Mouse (Mus musculus): ENCODE measurements around the gene Dlg1. TPM values are rescaled to one million over a fixed set of nuclear protein-coding genes. Genes with fewer than 3 reads are reported as not detected.

Dlg1 gene
- polyA plus RNA-seq, 1 experiment: 24.6 TPM

DNA sequence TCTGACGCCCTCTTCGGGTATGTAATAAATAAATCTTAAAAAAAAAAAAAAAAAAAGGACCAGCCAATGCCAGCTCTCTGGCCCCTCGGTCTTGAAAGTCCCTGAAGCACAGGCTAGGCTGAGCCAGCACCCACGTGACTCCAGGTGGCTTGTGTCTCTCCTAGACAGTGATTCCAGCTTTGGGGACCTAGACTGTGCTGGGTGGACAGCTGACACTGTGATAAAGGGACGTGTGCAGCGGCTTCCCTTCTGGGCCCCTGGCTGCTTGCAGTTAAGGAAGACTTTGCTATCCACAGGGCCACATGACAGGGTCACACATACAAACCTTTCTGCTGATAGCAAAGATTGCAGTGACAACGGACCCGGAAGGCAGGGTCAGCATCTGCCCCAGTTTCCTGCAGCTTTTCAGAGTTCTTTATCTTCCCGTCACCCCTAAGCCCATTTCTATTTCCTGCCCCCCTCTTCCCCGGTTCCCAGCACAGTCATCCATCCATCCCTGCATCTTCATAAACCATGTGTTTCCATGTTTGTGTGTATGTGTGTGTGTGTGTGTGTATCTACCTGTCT, 247.1 kb downstream of the Dlg1 start:
- WGBS: 45% methylated on average over 10 of the region's 10 CpGs
- H3K36me3 ChIP-seq (ENCODE audit: control insufficient read depth, insufficient read depth, low read length): no peaks in the 10 kb centered on the region
- peak; percentile 10 for DNase-seq
- no peak overlapping the region for H3K27ac ChIP-seq (ENCODE audit: insufficient read depth, low read depth, low read length)
- H3K4me1 ChIP-seq (ENCODE audit: control insufficient read depth, insufficient read depth, low read length): no peaks in the 10 kb centered on the region
- H3K4me3 ChIP-seq (ENCODE audit: insufficient read depth, low read depth, low read length): no peak overlapping the region
- H3K27me3 ChIP-seq (replicated peaks; ENCODE audit: control insufficient read depth, insufficient read depth, low read length): no peaks in the 10 kb centered on the region
- no peak for TF ChIP-seq POLR2A (IDR thresholded peaks at IDR 0.05; ENCODE audit: low read depth, low read length)
- TF ChIP-seq CTCF (conservative IDR thresholded peaks at IDR 0.05; ENCODE audit: insufficient read depth, insufficient read length, low read depth, low read length): no peak

DNA sequence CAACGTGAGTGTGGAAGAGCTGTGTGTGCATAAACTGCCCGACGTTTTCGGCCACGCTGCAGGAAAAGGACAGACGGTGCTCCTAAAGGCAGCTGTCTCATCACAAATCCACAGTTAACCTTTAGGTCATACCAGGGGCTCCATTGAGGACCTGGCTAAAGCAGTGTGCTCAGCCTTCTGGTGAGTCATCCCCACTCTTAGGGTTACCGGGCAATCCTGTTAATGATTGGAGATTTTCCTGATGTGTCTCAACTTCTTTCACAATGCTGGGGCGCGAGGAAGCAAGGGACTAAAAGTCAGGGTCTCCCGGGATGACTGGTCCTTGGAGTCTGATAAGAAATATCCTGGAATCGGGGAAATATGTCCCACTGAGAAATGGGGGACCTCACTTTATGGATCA, 254.5 kb downstream of the Dlg1 start:
- TF ChIP-seq POLR2A (IDR thresholded peaks at IDR 0.05; ENCODE audit: low read depth, low read length) (no peak), CTCF (conservative IDR thresholded peaks at IDR 0.05; ENCODE audit: insufficient read depth, insufficient read length, low read depth, low read length) (no peak)
- Histone ChIP-seq H3K36me3 (ENCODE audit: control insufficient read depth, insufficient read depth, low read length) (no peaks in the 10 kb centered on the region), H3K4me1 (ENCODE audit: control insufficient read depth, insufficient read depth, low read length) (peaks cover 3% of the 10 kb centered on the region; the same call in 1 of the 2 replicates), H3K27me3 (replicated peaks; ENCODE audit: control insufficient read depth, insufficient read depth, low read length) (no peaks in the 10 kb centered on the region), H3K4me3 (ENCODE audit: insufficient read depth, low read depth, low read length) (no peak overlapping the region), H3K27ac (ENCODE audit: insufficient read depth, low read depth, low read length) (no peak overlapping the region)
- peak; percentile 49 for DNase-seq
- 50% methylated on average over 11 of the region's 11 CpGs for WGBS

DNA sequence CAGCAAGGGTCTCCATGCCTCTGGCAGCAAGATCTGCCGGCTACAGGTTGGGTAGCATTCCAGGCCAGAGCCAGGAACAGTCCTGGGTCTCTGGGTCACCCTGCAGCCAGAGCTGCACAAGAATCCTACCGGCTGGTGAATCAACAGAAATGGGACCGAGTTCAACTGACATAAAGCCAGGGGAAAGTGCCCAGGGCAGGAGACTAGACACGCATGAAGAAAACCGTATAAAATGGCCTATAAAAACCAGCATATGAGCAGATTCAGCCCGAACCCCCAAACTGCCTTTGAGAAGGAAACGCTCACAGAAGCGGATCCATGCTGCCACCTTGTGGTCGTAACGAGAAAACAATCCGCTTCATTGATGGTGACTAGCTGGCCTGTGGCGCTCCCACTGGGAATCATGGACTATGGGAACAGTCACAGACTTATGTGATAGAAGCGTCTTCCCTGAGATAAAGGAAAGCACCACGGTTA, 255.0 kb downstream of the Dlg1 start:
- H3K4me1 ChIP-seq (ENCODE audit: control insufficient read depth, insufficient read depth, low read length): peaks cover 3% of the 10 kb centered on the region; the same call in 1 of the 2 replicates
- no peak overlapping the region for H3K27ac ChIP-seq (ENCODE audit: insufficient read depth, low read depth, low read length)
- no peaks in the 10 kb centered on the region for H3K27me3 ChIP-seq (replicated peaks; ENCODE audit: control insufficient read depth, insufficient read depth, low read length)
- 3% methylated on average over 14 of the region's 14 CpGs for WGBS
- H3K4me3 ChIP-seq (ENCODE audit: insufficient read depth, low read depth, low read length): no peak overlapping the region
- DNase-seq: peak; percentile 80
- no peaks in the 10 kb centered on the region for H3K36me3 ChIP-seq (ENCODE audit: control insufficient read depth, insufficient read depth, low read length)
- TF ChIP-seq CTCF (conservative IDR thresholded peaks at IDR 0.05; ENCODE audit: insufficient read depth, insufficient read length, low read depth, low read length): peak; percentile 96
- TF ChIP-seq POLR2A (IDR thresholded peaks at IDR 0.05; ENCODE audit: low read depth, low read length): no peak

DNA sequence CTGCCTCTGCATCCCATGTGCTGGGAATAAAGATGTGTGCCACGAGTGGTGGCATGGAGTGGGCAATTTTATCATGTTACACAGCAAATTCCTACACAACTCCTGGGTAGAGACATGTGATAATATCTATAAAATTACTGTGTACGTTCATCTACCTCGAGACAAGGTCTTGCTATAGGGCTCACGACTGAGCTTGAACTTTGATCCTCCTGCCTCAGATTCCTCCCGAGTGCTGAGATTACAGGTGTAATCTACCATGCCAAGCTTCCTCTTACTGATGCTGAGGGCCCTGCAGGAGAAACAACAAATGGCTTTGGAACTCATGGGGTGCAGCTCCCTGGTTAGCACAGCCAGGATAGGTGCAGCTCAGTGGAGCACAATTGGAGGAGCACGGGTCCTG, 261.1 kb downstream of the Dlg1 start:
- Histone ChIP-seq H3K36me3 (ENCODE audit: control insufficient read depth, insufficient read depth, low read length) (no peaks in the 10 kb centered on the region), H3K27ac (ENCODE audit: insufficient read depth, low read depth, low read length) (no peak overlapping the region), H3K4me3 (ENCODE audit: insufficient read depth, low read depth, low read length) (no peak overlapping the region), H3K27me3 (replicated peaks; ENCODE audit: control insufficient read depth, insufficient read depth, low read length) (no peaks in the 10 kb centered on the region), H3K4me1 (ENCODE audit: control insufficient read depth, insufficient read depth, low read length) (no peaks in the 10 kb centered on the region)
- TF ChIP-seq POLR2A (IDR thresholded peaks at IDR 0.05; ENCODE audit: low read depth, low read length) (no peak), CTCF (conservative IDR thresholded peaks at IDR 0.05; ENCODE audit: insufficient read depth, insufficient read length, low read depth, low read length) (no peak)
- WGBS: 84% methylated on average over 6 of the region's 6 CpGs
- no peak for DNase-seq

Other genes with a start within 250 kb of the Dlg1 start
- 197 and 276 TPM in 2 replicates for gene Bdh1, start 241.2 kb upstream of the Dlg1 start, polyA plus RNA-seq (2012; rRNA removed)
- 0.11 and 0.14 TPM in 2 replicates for gene Meltf, start 215.4 kb downstream of the Dlg1 start, polyA plus RNA-seq (2012; rRNA removed)